Mouse (Mus musculus) ES-E14 (cell line): ENCODE results near the gene Gm21887. TPM values are rescaled to one million over a fixed set of nuclear protein-coding genes. Genes with fewer than 3 reads are reported as not detected.
"Not testable (repeated sequence)": the region's sequence is repeated elsewhere in the genome, so short reads cannot be mapped to it uniquely, and the experiment has no call there.

Experiments used
- DNase-seq: peaks from one replicate; pipeline ENCODE4 v3.0.0-alpha.2; 2013; ENCODE audit warnings: low read depth, low spot score
- H3K27ac ChIP-seq: 2 replicates; pipeline ENCODE4 v1.5.1; 2012; ENCODE audit warnings: low read depth, mild to moderate bottlenecking, low read length, moderate library complexity, mixed read lengths; ENCODE audit not compliant: poor library complexity, insufficient read depth, severe bottlenecking
- H3K36me3 ChIP-seq: 2 replicates; pipeline ENCODE4 v1.6.1; 2012; ENCODE audit warnings: mild to moderate bottlenecking, low read length, moderate library complexity, mixed read lengths; ENCODE audit not compliant: control insufficient read depth, poor library complexity, insufficient read depth, severe bottlenecking
- H3K4me1 ChIP-seq, 2 experiments: fragments of 150-350 bp in 1 of 2; sonication (generic) in 1 of 2; 2 replicates each; pipeline ENCODE4 v1.6.1; 2012; ENCODE audit warnings: low read length in 2 of 2, mild to moderate bottlenecking in 1 of 2, mixed read lengths in 1 of 2; ENCODE audit not compliant: control insufficient read depth in 2 of 2, insufficient read depth in 2 of 2, poor library complexity in 1 of 2
- H3K4me3 ChIP-seq, 2 experiments: fragments of 150-350 bp in 1 of 2; sonication (generic) in 1 of 2; 2 replicates each; pipeline ENCODE4 v1.5.1; 2012; ENCODE audit warnings: low read length in 2 of 2, low read depth in 1 of 2, mild to moderate bottlenecking in 1 of 2, mixed read lengths in 1 of 2; ENCODE audit not compliant: insufficient read depth in 1 of 2, poor library complexity in 1 of 2, severe bottlenecking in 1 of 2
- H3K9ac ChIP-seq: 2 replicates; pipeline ENCODE4 v1.6.1; 2012; ENCODE audit warnings: low read depth, mild to moderate bottlenecking, low read length, mixed read lengths; ENCODE audit not compliant: poor library complexity, insufficient read depth, severe bottlenecking
- H3K9me3 ChIP-seq: fragments of 150-350 bp; sonication (generic); 2 replicates; pipeline ENCODE4 v1.6.1; 2012; ENCODE audit warnings: low read depth, mild to moderate bottlenecking, low read length; ENCODE audit not compliant: control insufficient read depth, insufficient read depth
- CHD2 ChIP-seq: IDR thresholded peaks from 2 replicates; pipeline ENCODE4 v1.6.1; 2014; ENCODE audit warnings: mild to moderate bottlenecking, low read depth, low read length, inconsistent platforms
- HCFC1 ChIP-seq: IDR thresholded peaks from 2 replicates; pipeline ENCODE4 v1.6.1; 2012; ENCODE audit warnings: low read length, inconsistent platforms, borderline replicate concordance; ENCODE audit not compliant: insufficient read depth
- MAFK ChIP-seq: IDR thresholded peaks from 2 replicates; pipeline ENCODE4 v1.6.1; 2014; ENCODE audit warnings: mild to moderate bottlenecking, low read depth, low read length, inconsistent platforms; ENCODE audit not compliant: insufficient read depth
- ZC3H11A ChIP-seq: IDR thresholded peaks from 2 replicates; pipeline ENCODE4 v1.6.1; 2012; ENCODE audit warnings: low read depth, mild to moderate bottlenecking, inconsistent platforms, low read length, borderline replicate concordance
- ZNF384 ChIP-seq: IDR thresholded peaks from 2 replicates; pipeline ENCODE4 v1.6.1; 2012; ENCODE audit warnings: low read depth, low read length, inconsistent platforms
- in situ Hi-C, 2 experiments: fragments of 600-800 bp; cut with MboI; formaldehyde crosslinking; loops; one replicate each; pipeline ENCODE4 v1.15.1; 2025; ENCODE audit warnings: low sequenced_read_pairs in 2 of 2, inconsistent platforms in 1 of 2; ENCODE audit not compliant: unreplicated experiment in 2 of 2
- total RNA-seq: library from RNA; depleted of rRNA; stranded (reverse); fragments of 300-350 nt; gene quantifications from 2 replicates; pipeline ENCODE4 v1.2.3, GENCODE M21; 2012; rRNA removed

The Gm21887 gene
- 165 and 322 TPM in 2 replicates for total RNA-seq

DNA sequence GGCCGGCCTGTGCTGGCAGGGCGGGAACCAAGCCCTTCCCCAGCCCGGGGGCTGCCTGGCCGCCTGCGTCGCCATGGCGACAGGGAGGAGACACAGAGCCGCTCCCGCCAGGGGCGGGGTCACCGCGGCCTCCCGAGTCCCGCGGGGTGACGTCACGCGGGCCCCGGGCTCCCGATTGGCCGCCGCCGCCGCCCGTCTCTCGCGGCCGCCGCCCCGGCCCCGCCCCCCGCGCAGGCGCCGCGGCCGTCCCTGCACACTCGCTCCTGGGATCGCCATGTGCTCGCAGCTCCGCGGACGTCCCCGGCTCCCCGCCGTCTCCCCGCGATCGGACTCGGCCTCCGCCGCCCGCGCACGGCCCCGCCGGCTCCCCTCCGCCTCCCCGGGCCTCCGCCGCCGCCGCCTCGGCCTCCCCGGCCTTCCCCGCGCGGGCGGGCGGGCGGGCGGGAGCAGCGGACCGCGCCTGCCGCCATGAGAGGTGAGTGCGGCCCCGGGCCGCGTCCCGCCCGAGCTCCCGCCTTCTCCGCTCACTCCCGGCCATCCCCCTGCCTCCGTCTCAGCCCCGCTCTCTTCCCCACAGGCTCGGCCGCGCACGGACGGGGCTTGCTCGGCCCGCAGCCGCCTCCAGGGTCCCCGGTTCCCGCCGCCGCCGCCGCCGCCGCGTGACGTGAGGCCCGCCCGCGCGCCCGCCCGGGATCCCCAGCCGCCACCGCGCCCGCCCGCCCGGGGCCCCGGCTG lies at the start of gene Gm21887:
Gene Gm21887 (plus strand): TSS at position 644 of the 735 bp plus-strand sequence.
- H3K9ac ChIP-seq: peak within 1 kb of the TSS; percentile 89
- H3K4me3 ChIP-seq: peak within 1 kb of the TSS; percentile 61 to 70
- DNase-seq: peak; percentile 100
- peaks cover 17% of the 10 kb centered on the region for H3K36me3 ChIP-seq
- H3K9me3 ChIP-seq, in situ Hi-C loops: not testable (repeated sequence)
- H3K27ac ChIP-seq: peak within 1 kb of the TSS; percentile 96
- H3K4me1 ChIP-seq: peaks cover 11 to 18% of the 10 kb centered on the region in 2 experiments

DNA sequence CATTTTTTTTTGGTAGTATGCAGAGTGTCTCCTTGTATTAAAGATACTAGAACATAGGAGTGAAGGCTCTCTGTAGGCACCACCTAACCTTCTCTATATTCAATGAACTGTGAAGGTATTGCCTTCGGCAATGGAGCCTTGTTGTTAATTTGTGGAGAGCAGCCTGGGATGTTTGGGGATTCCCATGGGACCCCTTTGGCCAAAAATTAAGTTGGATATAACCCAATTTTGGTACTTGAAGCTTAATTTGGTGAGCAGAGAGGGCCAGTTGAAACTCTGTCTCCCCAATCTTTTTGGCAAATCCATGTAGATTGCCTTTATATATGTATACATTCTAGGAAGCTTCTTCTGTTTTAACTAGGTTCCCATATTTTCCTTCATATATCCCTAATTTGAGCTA lies 40.1 kb upstream of the Gm21887 start:
- Histone ChIP-seq H3K9ac (no peak overlapping the region), H3K4me3 (no peak overlapping the region), H3K4me1 (no peaks in the 10 kb centered on the region), H3K36me3 (peaks cover 36% of the 10 kb centered on the region), H3K9me3 (peaks cover 35% of the 10 kb centered on the region), H3K27ac (no peak overlapping the region)
- DNase-seq: no peak
- in situ Hi-C loops: no loop called here
- TF ChIP-seq ZNF384 (no peak), HCFC1 (no peak), ZC3H11A (no peak), CHD2 (no peak), MAFK (no peak)

DNA sequence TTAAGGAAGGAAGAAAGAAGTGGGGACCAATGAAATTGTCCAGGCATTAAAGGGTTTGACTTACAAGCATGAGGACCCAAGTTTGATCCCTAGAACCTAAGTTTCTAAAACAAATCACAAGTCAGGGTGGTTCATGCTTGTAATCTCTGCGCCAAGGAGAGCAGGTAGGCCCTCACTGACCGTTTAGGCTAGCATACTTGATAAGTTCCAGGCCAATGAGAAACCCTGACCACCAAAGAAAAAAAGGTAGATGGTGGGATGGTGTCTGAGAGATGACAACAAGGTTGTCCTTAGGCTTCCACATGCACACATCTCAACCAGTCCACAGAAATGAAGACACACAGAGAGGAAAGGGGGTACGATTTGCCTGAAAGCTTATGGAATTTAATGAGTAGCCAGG lies 39.7 kb upstream of the Gm21887 start:
- Histone ChIP-seq H3K9me3 (peaks cover 40% of the 10 kb centered on the region), H3K36me3 (peaks cover 40% of the 10 kb centered on the region)
- H3K9ac ChIP-seq, H3K4me1 ChIP-seq, in situ Hi-C loops, H3K4me3 ChIP-seq, H3K27ac ChIP-seq: not testable (repeated sequence)
- peak; percentile 58 for DNase-seq

DNA sequence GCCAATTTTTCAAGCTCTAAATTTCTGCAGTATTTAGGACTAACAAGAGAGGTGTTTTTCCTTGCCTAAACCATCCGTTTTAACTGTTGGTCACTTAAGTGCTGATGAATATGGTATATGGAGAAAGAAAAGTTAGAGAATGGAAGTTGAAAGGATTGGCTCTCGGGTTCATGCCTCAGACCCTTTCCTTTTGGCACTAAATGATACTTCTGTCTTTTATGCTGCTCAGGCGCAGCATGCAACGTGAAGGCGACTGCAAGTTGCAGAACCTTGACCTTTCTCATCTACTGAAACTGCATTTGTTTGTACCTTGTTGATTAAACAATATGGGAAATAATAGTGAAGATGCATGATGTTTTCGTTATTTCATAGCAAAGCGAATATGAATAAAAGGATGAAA lies 38.9 kb upstream of the Gm21887 start:
- peaks cover 46% of the 10 kb centered on the region for H3K9me3 ChIP-seq
- H3K4me3 ChIP-seq, in situ Hi-C loops, H3K9ac ChIP-seq, H3K27ac ChIP-seq, H3K4me1 ChIP-seq: not testable (repeated sequence)
- H3K36me3 ChIP-seq: peaks cover 48% of the 10 kb centered on the region
- DNase-seq: peak; percentile 55

DNA sequence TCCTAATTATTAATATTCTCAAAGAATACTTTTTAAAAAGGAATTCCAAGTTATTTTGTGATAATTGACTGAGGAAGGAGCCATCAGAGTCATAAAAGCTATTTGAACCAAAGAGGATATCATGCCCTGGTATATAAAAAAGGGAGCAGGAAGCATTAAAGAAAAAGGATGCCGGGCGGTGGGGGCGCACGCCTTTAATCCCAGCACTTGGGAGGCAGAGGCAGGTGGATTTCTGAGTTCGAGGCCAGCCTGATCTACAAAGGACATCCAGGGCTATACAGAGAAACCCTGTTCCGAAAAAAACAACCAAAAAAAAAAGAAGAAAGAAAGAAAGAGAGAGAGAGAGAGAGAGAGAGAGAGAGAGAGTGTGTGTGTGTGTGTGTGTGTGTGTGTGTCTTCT lies 37.9 kb upstream of the Gm21887 start:
- in situ Hi-C loops, H3K9ac ChIP-seq, H3K4me1 ChIP-seq, H3K4me3 ChIP-seq, DNase-seq, H3K27ac ChIP-seq: not testable (repeated sequence)
- Histone ChIP-seq H3K9me3 (peaks cover 52% of the 10 kb centered on the region), H3K36me3 (peaks cover 56% of the 10 kb centered on the region)

DNA sequence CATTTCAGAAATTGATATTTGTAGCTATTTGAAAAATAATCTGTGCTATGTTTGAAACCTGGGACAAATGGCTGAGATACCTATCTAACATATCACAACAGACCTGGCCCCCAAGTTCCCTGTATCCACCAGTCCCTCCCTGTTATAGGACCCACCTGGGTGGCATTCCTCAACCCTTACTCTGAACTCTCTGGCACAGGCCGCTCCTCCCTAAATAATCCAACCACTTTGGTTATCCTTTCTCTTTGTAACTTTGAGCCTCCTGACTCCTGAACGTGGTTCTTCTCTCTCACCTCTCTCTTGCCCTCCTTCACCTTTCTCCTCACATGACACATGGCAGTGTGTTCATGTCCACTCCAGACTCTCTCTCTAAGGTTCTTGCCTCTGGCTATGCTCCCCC lies 37.3 kb upstream of the Gm21887 start:
- in situ Hi-C loops, H3K4me3 ChIP-seq, H3K9ac ChIP-seq, H3K4me1 ChIP-seq, H3K27ac ChIP-seq: not testable (repeated sequence)
- Histone ChIP-seq H3K9me3 (peaks cover 57% of the 10 kb centered on the region), H3K36me3 (peaks cover 61% of the 10 kb centered on the region)
- DNase-seq: peak; percentile 58

DNA sequence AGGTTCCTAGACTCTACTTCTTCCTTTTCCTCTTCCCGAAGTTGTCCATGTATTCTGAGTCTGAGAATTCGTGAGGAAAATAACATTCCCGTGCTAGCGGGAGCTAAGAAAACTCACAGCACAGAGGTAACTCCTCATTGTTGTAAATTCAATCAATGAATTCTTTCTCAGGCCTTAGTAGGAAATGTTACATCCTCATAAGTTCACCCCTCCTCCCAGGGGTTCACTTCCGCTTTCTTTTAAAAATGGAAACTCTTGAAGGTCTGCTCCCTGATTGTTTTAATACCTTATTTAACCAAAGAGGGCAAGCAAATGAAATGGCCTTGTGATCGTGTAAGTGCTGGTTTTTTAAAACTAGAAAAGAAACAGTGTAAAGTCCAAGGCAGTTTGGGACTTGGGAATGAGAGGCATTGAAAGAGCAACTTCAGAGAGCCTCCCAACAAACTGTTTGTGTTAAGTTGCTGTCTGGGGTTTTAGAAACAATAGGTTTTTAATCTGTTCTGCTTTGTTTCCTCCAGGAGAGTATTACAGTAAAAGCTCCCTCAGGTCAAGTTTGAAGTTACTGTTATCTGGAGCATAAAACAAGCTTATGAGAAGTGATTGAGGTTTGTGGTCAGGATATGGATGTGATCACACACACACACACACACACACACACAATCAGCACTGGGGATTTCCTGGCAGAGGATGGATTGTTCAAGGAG lies 36.5 kb upstream of the Gm21887 start:
- H3K4me1 ChIP-seq, H3K9ac ChIP-seq, in situ Hi-C loops, H3K27ac ChIP-seq, H3K4me3 ChIP-seq: not testable (repeated sequence)
- Histone ChIP-seq H3K9me3 (peaks cover 65% of the 10 kb centered on the region), H3K36me3 (peaks cover 68% of the 10 kb centered on the region)
- DNase-seq: peak; percentile 54
